Mouse (Mus musculus) lung, postnatal 4 days (tissue): Measurements from ENCODE around the gene BC049352.

Experiments used
- DNase-seq, 2 experiments: peaks; one replicate each; pipeline ENCODE4 v3.0.0; 2021

BC049352 gene

GRCm38 (mm10) chr9:45181770-45182169, at the start of gene BC049352:
TSS of gene BC049352 (plus strand) at chr9:45182007.
- DNase-seq, result no peak

GRCm38 (mm10) chr9:45133484-45134310, 48.1 kb upstream of the BC049352 start:
- DNase-seq, result peak; percentile 44 to 66

GRCm38 (mm10) chr9:45136442-45137169, 45.2 kb upstream of the BC049352 start:
- no peak for DNase-seq

GRCm38 (mm10) chr9:45138191-45139032, 43.4 kb upstream of the BC049352 start, which contains the start of gene Scn4b:
TSS of gene Scn4b (plus strand) at chr9:45138395.
- DNase-seq, result peak; percentile 33 to 50

- DNase-seq, result no peak
Measured at GRCm38 (mm10) chr9:45139082-45139481, 42.7 kb upstream of the BC049352 start.

GRCm38 (mm10) chr9:45140945-45141344, 40.9 kb upstream of the BC049352 start:
- DNase-seq, result no peak

- no peak for DNase-seq
Measured at GRCm38 (mm10) chr9:45142686-45143085, 39.1 kb upstream of the BC049352 start.

- peak in 1 of 2 experiments; percentile 18 for DNase-seq
Measured at GRCm38 (mm10) chr9:45145533-45146266, 36.1 kb upstream of the BC049352 start.

GRCm38 (mm10) chr9:45146267-45146597, 35.6 kb upstream of the BC049352 start:
- DNase-seq, result peak; percentile 28 to 75

- no peak for DNase-seq
Measured at GRCm38 (mm10) chr9:45150933-45151332, 30.9 kb upstream of the BC049352 start.

GRCm38 (mm10) chr9:45153361-45153760, 28.4 kb upstream of the BC049352 start:
- DNase-seq, result no peak

- DNase-seq, result no peak
Measured at GRCm38 (mm10) chr9:45167903-45168302, 13.9 kb upstream of the BC049352 start.

GRCm38 (mm10) chr9:45170150-45170549, 11.7 kb upstream of the BC049352 start:
- DNase-seq, result no peak

GRCm38 (mm10) chr9:45171073-45171610, 10.7 kb upstream of the BC049352 start:
- no peak for DNase-seq

GRCm38 (mm10) chr9:45173475-45173874, 8.3 kb upstream of the BC049352 start:
- no peak for DNase-seq

GRCm38 (mm10) chr9:45179282-45179681, 2.5 kb upstream of the BC049352 start:
- DNase-seq, result no peak

- no peak for DNase-seq
Measured at GRCm38 (mm10) chr9:45182521-45182920, 714 bp downstream of the BC049352 start.

GRCm38 (mm10) chr9:45183266-45183665, 1.5 kb downstream of the BC049352 start:
- DNase-seq, result no peak

- DNase-seq, result no peak
Measured at GRCm38 (mm10) chr9:45185250-45185649, 3.4 kb downstream of the BC049352 start.

GRCm38 (mm10) chr9:45188570-45189563, 7.1 kb downstream of the BC049352 start:
- DNase-seq, result no peak

- no peak for DNase-seq
Measured at GRCm38 (mm10) chr9:45189661-45190174, 7.9 kb downstream of the BC049352 start.
